Mouse (Mus musculus) liver, adult 2 months (tissue): ENCODE data around the gene Lipt1.

ENCODE experiments used
- CTCF ChIP-seq: fragments of 200-500 bp; IDR thresholded peaks from 2 replicates; pipeline ENCODE4 v1.5.1; 2011; ENCODE audit warnings: low read depth, low read length, control low read depth
- POLR2A ChIP-seq: fragments of 200-500 bp; IDR thresholded peaks from 2 replicates; pipeline ENCODE4 v1.6.1; 2011; ENCODE audit warnings: low read length, control low read depth; ENCODE audit not compliant: insufficient read depth; ENCODE audit errors: extremely low read depth

DNA sequence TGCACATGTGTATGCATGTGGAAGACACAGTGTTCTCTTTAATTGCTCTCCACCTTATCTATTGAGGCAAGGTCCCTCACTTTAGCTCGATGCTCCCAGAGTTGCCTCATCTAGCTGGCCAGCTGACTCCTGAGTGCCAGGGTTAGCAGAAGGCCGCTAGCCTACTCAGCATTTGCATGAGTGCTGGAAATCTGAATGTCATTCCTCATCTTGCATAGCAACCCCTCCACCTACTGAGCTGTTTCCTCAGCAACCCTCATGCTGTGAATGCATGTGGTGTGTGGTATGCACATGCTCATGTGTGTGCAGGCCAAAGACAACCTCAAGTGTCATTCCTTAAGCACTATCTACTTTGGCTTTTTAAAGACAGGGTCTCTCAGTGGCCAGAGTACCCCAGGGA is 20.8 kb upstream of the Lipt1 start:
- TF ChIP-seq CTCF, result no peak
- TF ChIP-seq POLR2A, result no peak
